Mouse (Mus musculus) left cerebral cortex, adult 8-10 months (tissue): ENCODE measurements around the gene Prr30. TPM values are rescaled to one million over a fixed set of nuclear protein-coding genes. Genes with fewer than 3 reads are reported as not detected.
"Not testable (repeated sequence)": the region's sequence is repeated elsewhere in the genome, so short reads cannot be mapped to it uniquely, and the experiment has no call there.

Experiments used
- DNase-seq, 2 experiments: peaks; one replicate each; pipeline ENCODE4 v3.0.0; 2022; ENCODE audit warnings: low spot score in 2 of 2
- total RNA-seq, 4 experiments: library from RNA; stranded (reverse); gene quantifications; 2 replicates each; pipeline ENCODE4 v1.2.4; 2022

Gene Prr30
- total RNA-seq = not detected

GRCm38 (mm10) chr14:101200230-101200629, at the start of gene Prr30:
Prr30 (minus strand) TSS chr14:101200330.
- DNase-seq = no peak

- no peak for DNase-seq
Measured at GRCm38 (mm10) chr14:101246793-101247192, 46.7 kb upstream of the Prr30 start.

- no peak for DNase-seq
Measured at GRCm38 (mm10) chr14:101245706-101246105, 45.6 kb upstream of the Prr30 start.

DNA sequence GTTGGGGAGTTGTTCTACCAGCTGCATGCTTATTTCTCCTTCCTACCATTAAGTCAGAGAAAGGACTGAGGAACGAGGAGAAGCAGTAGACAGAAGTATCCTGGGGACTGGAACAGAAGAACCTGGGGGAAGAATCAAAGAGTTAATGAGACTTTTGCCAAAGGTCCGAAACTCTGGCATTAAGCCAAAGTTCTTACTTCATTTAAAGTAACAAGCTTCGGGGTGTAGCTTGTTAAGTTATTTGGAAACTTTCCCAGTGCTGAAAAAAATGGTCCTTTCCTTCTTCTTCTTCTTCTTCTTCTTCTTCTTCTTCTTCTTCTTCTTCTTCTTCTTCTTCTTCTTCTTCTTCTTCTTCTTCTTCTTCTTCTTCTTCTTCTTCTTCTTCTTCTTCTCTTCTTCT, 44.3 kb upstream of the Prr30 start:
- not testable (repeated sequence) for DNase-seq

GRCm38 (mm10) chr14:101237965-101238364, 37.8 kb upstream of the Prr30 start:
- no peak for DNase-seq

GRCm38 (mm10) chr14:101229068-101229467, 28.9 kb upstream of the Prr30 start:
- peak in 1 of 2 experiments; percentile 10 for DNase-seq

- DNase-seq = no peak
Measured at GRCm38 (mm10) chr14:101222319-101222718, 22.2 kb upstream of the Prr30 start.

DNA sequence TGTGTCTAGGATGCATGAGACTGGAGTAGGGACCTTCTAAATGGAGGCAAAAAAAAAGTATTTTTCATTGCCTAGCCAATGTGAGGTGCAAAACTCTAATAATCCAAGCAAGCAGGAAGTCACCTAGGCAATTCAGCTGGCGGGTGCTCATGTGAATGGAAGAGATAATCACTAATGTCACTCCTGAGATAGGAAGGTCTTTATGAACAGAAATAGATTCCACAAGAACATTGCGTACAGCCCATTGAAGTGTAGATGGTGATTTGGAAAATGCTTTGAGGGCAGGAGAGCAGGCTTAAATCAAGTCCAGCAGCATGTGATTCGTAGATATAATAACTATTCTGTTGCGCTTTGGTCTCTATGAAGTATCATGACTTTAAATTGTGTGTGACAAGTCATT, 27.9 kb downstream of the Prr30 start:
- DNase-seq = no peak
